ENCODE assay signal across 7 mouse cellular contexts in the genomic region with DNA sequence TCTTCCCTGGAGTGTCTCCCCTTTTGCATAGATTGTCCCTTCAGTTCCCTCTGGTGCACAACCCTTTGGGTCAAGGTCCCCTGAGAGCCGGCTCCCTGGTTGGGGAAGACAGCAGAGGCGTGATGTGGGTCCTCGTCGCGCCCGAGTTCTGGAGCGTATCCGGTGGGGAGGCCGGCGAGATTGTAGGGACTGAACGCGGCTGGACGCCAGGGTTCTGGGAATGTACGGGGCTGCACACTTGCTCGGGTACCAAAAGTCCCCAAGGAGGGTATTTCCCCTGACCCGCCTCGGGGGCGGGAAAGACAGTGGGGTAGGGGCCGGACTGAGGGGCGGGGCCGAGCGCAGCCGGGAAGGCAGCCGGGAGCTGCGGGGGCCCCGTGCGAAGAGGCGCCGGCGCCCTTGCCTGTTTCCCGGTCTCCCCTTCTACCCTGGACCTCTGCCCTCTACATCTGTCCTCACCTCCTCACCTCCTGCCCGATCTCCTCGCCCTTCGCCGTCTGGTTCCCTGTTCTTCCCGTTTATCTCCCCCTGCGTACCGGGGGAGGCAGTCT. TPM values are rescaled to one million over a fixed set of nuclear protein-coding genes. Genes with fewer than 3 reads are reported as not detected.
A peak's percentile ranks its signal among the peaks of the same experiment; 100 is the strongest.
DNase-seq lines count a peak whose midpoint lies in the region; ATAC-seq and TF ChIP-seq lines count a peak whose summit lies in the region.

No protein-coding gene starts in this region.

- H3K9ac ChIP-seq in ES-Bruce4 (ENCODE audit: low read depth, poor library complexity, severe bottlenecking) = peak overlapping the region; percentile 82
- peak overlapping the region; percentile 89 for H3K9ac ChIP-seq in embryonic facial prominence, embryonic 13.5 days
- peak overlapping the region; percentile 83 for H3K9ac ChIP-seq in limb, embryonic 14.5 days (ENCODE audit: low read depth, low read length, severe bottlenecking)
- peak overlapping the region; percentile 85 for H3K9ac ChIP-seq in midbrain, embryonic 16.5 days (ENCODE audit: low read depth, low read length)

- no peaks in the 10 kb centered on the region for H3K9me3 ChIP-seq in ES-Bruce4 (replicated peaks; ENCODE audit: control insufficient read depth, insufficient read depth, low read length, poor library complexity, severe bottlenecking)
- 0 out of 2 replicates have a peak, but pooled peaks cover 2% of the 10 kb centered on the region for H3K9me3 ChIP-seq in embryonic facial prominence, embryonic 13.5 days
- H3K9me3 ChIP-seq in limb, embryonic 14.5 days (ENCODE audit: control insufficient read depth, low read length) = no peaks in the 10 kb centered on the region
- H3K9me3 ChIP-seq in midbrain, embryonic 16.5 days (replicated peaks; ENCODE audit: control insufficient read depth, low read length, poor library complexity, severe bottlenecking) = no peaks in the 10 kb centered on the region; the same call in 1 of the 2 replicates

- peak overlapping the region; percentile 99 for H3K4me2 ChIP-seq in embryonic facial prominence, embryonic 13.5 days
- peak overlapping the region; percentile 97 for H3K4me2 ChIP-seq in limb, embryonic 14.5 days (replicated peaks; ENCODE audit: low read depth, low read length, severe bottlenecking)
- peak overlapping the region; percentile 95 for H3K4me2 ChIP-seq in midbrain, embryonic 16.5 days (ENCODE audit: low read length)

- TF ChIP-seq CTCF in ES-Bruce4 (IDR thresholded peaks at IDR 0.05; ENCODE audit: low read depth, low read length) = no peak
- TF ChIP-seq CTCF in thymus, adult 2 months (IDR thresholded peaks at IDR 0.05; ENCODE audit: borderline replicate concordance, control insufficient read depth, extremely low read depth, insufficient read depth, low read length, poor library complexity) = no peak

- no peaks in the 10 kb centered on the region for H3K36me3 ChIP-seq in ES-Bruce4 (ENCODE audit: control insufficient read depth, insufficient read depth, low read length, poor library complexity, severe bottlenecking)
- peaks cover 21% of the 10 kb centered on the region for H3K36me3 ChIP-seq in embryonic facial prominence, embryonic 13.5 days
- peaks cover 8% of the 10 kb centered on the region for H3K36me3 ChIP-seq in limb, embryonic 14.5 days (ENCODE audit: control insufficient read depth, insufficient read depth, low read length)
- H3K36me3 ChIP-seq in midbrain, embryonic 16.5 days (ENCODE audit: control insufficient read depth, insufficient read depth, low read length) = no peaks in the 10 kb centered on the region; the same call in 1 of the 2 replicates
- H3K36me3 ChIP-seq in thymus, adult 2 months (ENCODE audit: control insufficient read depth, insufficient read depth, low read length) = no peaks in the 10 kb centered on the region

- peak; percentile 56 to 57 for DNase-seq in B cell, adult 2 months
- DNase-seq in heart, postnatal 10 days = peak; percentile 84 to 86
- peak; percentile 72 for DNase-seq in limb, embryonic 14.5 days (ENCODE audit: low spot score)
- DNase-seq in thymus, adult 2 months = peak; percentile 59

- no peak for TF ChIP-seq POLR2A in ES-Bruce4 (IDR thresholded peaks at IDR 0.05; ENCODE audit: insufficient read depth, low read length)
- TF ChIP-seq POLR2A in limb, embryonic 14.5 days (IDR thresholded peaks at IDR 0.05; ENCODE audit: borderline replicate concordance, extremely low read depth, insufficient read depth, insufficient read length) = no peak
- no peak for TF ChIP-seq POLR2A in thymus, adult 2 months (IDR thresholded peaks at IDR 0.05; ENCODE audit: control insufficient read depth, extremely low read depth, insufficient read depth, low read length, poor library complexity)

- peak; percentile 29; the same call in 1 of the 2 replicates for ATAC-seq in embryonic facial prominence, embryonic 13.5 days (ENCODE audit: insufficient number of reproducible peaks, insufficient read depth, low FRiP score, low TSS enrichment, low read depth)
- peak; percentile 58 for ATAC-seq in limb, embryonic 14.5 days (ENCODE audit: low FRiP score, low read depth)
- peak; percentile 21 for ATAC-seq in midbrain, embryonic 16.5 days

- no peak for TF ChIP-seq EP300 in ES-Bruce4 (IDR thresholded peaks at IDR 0.05; ENCODE audit: insufficient read depth, low read depth, low read length)

- peaks cover 5% of the 10 kb centered on the region for H3K4me1 ChIP-seq in ES-Bruce4 (ENCODE audit: control insufficient read depth, insufficient read depth, low read length)
- peaks cover 56% of the 10 kb centered on the region for H3K4me1 ChIP-seq in embryonic facial prominence, embryonic 13.5 days
- H3K4me1 ChIP-seq in limb, embryonic 14.5 days (ENCODE audit: control insufficient read depth, insufficient read depth, low read length) = peaks cover 39% of the 10 kb centered on the region
- H3K4me1 ChIP-seq in midbrain, embryonic 16.5 days (ENCODE audit: control insufficient read depth, insufficient read depth, low read length) = peaks cover 50% of the 10 kb centered on the region
- H3K4me1 ChIP-seq in thymus, adult 2 months (replicated peaks; ENCODE audit: control insufficient read depth, insufficient read depth, low read length) = peaks cover 36% of the 10 kb centered on the region

- intact Hi-C loops in heart, postnatal 10 days (cut with DNase I) = no loop called here

- H3K4me3 ChIP-seq in ES-Bruce4 (ENCODE audit: low read depth, low read length) = peak overlapping the region; percentile 91
- peak overlapping the region; percentile 73 for H3K4me3 ChIP-seq in embryonic facial prominence, embryonic 13.5 days
- peak overlapping the region; percentile 62 for H3K4me3 ChIP-seq in limb, embryonic 14.5 days (replicated peaks; ENCODE audit: low read length)
- H3K4me3 ChIP-seq in midbrain, embryonic 16.5 days (ENCODE audit: low read depth, low read length) = peak overlapping the region; percentile 74
- peak overlapping the region; percentile 96 for H3K4me3 ChIP-seq in thymus, adult 2 months (ENCODE audit: control insufficient read depth, insufficient read depth, low read length)

- H3K27ac ChIP-seq in ES-Bruce4 (ENCODE audit: insufficient read depth, low read length) = peak overlapping the region; percentile 39
- peak overlapping the region; percentile 98 for H3K27ac ChIP-seq in embryonic facial prominence, embryonic 13.5 days
- peak overlapping the region; percentile 92 for H3K27ac ChIP-seq in limb, embryonic 14.5 days (replicated peaks; ENCODE audit: low read depth, low read length)
- peak overlapping the region; percentile 95 for H3K27ac ChIP-seq in midbrain, embryonic 16.5 days (ENCODE audit: low read length)
- peak overlapping the region; percentile 55; the same call in 1 of the 2 replicates for H3K27ac ChIP-seq in thymus, adult 2 months (ENCODE audit: control insufficient read depth, insufficient read depth, low read length)

- under 1% methylated on average over 38 of the region's 38 CpGs for WGBS in embryonic facial prominence, embryonic 13.5 days
- 0% methylated on average over 37 of the region's 38 CpGs for WGBS in limb, embryonic 14.5 days
- under 1% methylated on average over 24 of the region's 38 CpGs for WGBS in midbrain, embryonic 16.5 days
- WGBS in thymus, adult 2 months = under 1% methylated on average over 38 of the region's 38 CpGs

- no peaks in the 10 kb centered on the region for H3K27me3 ChIP-seq in ES-Bruce4 (ENCODE audit: control insufficient read depth, insufficient read depth, low read length, poor library complexity, severe bottlenecking)
- no peaks in the 10 kb centered on the region for H3K27me3 ChIP-seq in embryonic facial prominence, embryonic 13.5 days
- H3K27me3 ChIP-seq in limb, embryonic 14.5 days (ENCODE audit: control insufficient read depth, insufficient read depth, low read length) = no peaks in the 10 kb centered on the region
- no peaks in the 10 kb centered on the region for H3K27me3 ChIP-seq in midbrain, embryonic 16.5 days (ENCODE audit: control insufficient read depth, insufficient read depth, low read depth, low read length)
- H3K27me3 ChIP-seq in thymus, adult 2 months (ENCODE audit: control insufficient read depth, insufficient read depth, low read length) = no peaks in the 10 kb centered on the region

RNA-seq across cellular contexts. Expression of gene Ppp1r18, which starts 1.0 kb away (rescaled TPM):
- polyA plus RNA-seq in ES-Bruce4 (2011; ENCODE audit: insufficient read depth, insufficient read length, low read depth, missing spikeins) = 18.6 and 20.1 TPM in 2 replicates
- 23.7 and 25.4 TPM in 2 replicates for polyA plus RNA-seq in embryonic facial prominence, embryonic 13.5 days (2015; fragmentation: Nextera tagmentation; extraction: Ambion mirVana)
- 10 to 100 TPM; 27.9 to 29.6 TPM for total RNA-seq in heart, postnatal 10 days (2021)
- 47.2 and 56.2 TPM in 2 replicates for polyA plus RNA-seq in limb, embryonic 14.5 days (2012; rRNA removed)
- 26.0 and 26.3 TPM in 2 replicates for polyA plus RNA-seq in limb, embryonic 14.5 days (2014; fragmentation: Nextera tagmentation; extraction: Ambion mirVana)
- 18.4 and 18.8 TPM in 2 replicates for polyA plus RNA-seq in midbrain, embryonic 16.5 days (2015; fragmentation: Nextera tagmentation; extraction: Ambion mirVana)
- 174 and 176 TPM in 2 replicates for polyA plus RNA-seq in thymus, adult 2 months (2012; rRNA removed)

RNA-seq across cellular contexts. Expression of gene Nrm, which starts 5.2 kb away (rescaled TPM):
- 32.9 and 35.3 TPM in 2 replicates for polyA plus RNA-seq in ES-Bruce4 (2011; ENCODE audit: insufficient read depth, insufficient read length, low read depth, missing spikeins)
- 49.0 and 53.5 TPM in 2 replicates for polyA plus RNA-seq in embryonic facial prominence, embryonic 13.5 days (2015; fragmentation: Nextera tagmentation; extraction: Ambion mirVana)
- 10 to 100 TPM; 12.6 to 13.5 TPM for total RNA-seq in heart, postnatal 10 days (2021)
- polyA plus RNA-seq in limb, embryonic 14.5 days (2012; rRNA removed) = 77.5 and 80.7 TPM in 2 replicates
- polyA plus RNA-seq in limb, embryonic 14.5 days (2014; fragmentation: Nextera tagmentation; extraction: Ambion mirVana) = 49.5 and 56.4 TPM in 2 replicates
- polyA plus RNA-seq in midbrain, embryonic 16.5 days (2015; fragmentation: Nextera tagmentation; extraction: Ambion mirVana) = 13.5 and 14.6 TPM in 2 replicates
- polyA plus RNA-seq in thymus, adult 2 months (2012; rRNA removed) = 82.8 and 111 TPM in 2 replicates

RNA-seq across cellular contexts. Expression of gene Dhx16, which starts 13.3 kb away (rescaled TPM):
- polyA plus RNA-seq in ES-Bruce4 (2011; ENCODE audit: insufficient read depth, insufficient read length, low read depth, missing spikeins) = 533 and 573 TPM in 2 replicates
- 40.9 and 53.5 TPM in 2 replicates for polyA plus RNA-seq in embryonic facial prominence, embryonic 13.5 days (2015; fragmentation: Nextera tagmentation; extraction: Ambion mirVana)
- 10 to 100 TPM; 24.7 to 29.2 TPM for total RNA-seq in heart, postnatal 10 days (2021)
- polyA plus RNA-seq in limb, embryonic 14.5 days (2012; rRNA removed) = 78.6 and 90.5 TPM in 2 replicates
- polyA plus RNA-seq in limb, embryonic 14.5 days (2014; fragmentation: Nextera tagmentation; extraction: Ambion mirVana) = 40.0 and 43.4 TPM in 2 replicates
- polyA plus RNA-seq in midbrain, embryonic 16.5 days (2015; fragmentation: Nextera tagmentation; extraction: Ambion mirVana) = 28.4 and 30.5 TPM in 2 replicates
- 174 and 182 TPM in 2 replicates for polyA plus RNA-seq in thymus, adult 2 months (2012; rRNA removed)

RNA-seq across cellular contexts. Expression of gene Mdc1, which starts 25.0 kb away (rescaled TPM):
- polyA plus RNA-seq in ES-Bruce4 (2011; ENCODE audit: insufficient read depth, insufficient read length, low read depth, missing spikeins) = 131 and 147 TPM in 2 replicates
- 15.7 and 21.0 TPM in 2 replicates for polyA plus RNA-seq in embryonic facial prominence, embryonic 13.5 days (2015; fragmentation: Nextera tagmentation; extraction: Ambion mirVana)
- 10 to 100 TPM; 20.4 to 22.1 TPM for total RNA-seq in heart, postnatal 10 days (2021)
- polyA plus RNA-seq in limb, embryonic 14.5 days (2012; rRNA removed) = 24.9 and 28.8 TPM in 2 replicates
- 12.2 and 13.9 TPM in 2 replicates for polyA plus RNA-seq in limb, embryonic 14.5 days (2014; fragmentation: Nextera tagmentation; extraction: Ambion mirVana)
- polyA plus RNA-seq in midbrain, embryonic 16.5 days (2015; fragmentation: Nextera tagmentation; extraction: Ambion mirVana) = 8.6 and 10.3 TPM in 2 replicates
- 17.4 and 22.4 TPM in 2 replicates for polyA plus RNA-seq in thymus, adult 2 months (2012; rRNA removed)

RNA-seq across cellular contexts. Expression of gene Tubb5, which starts 28.2 kb away (rescaled TPM):
- polyA plus RNA-seq in ES-Bruce4 (2011; ENCODE audit: insufficient read depth, insufficient read length, low read depth, missing spikeins) = 1,430 and 1,461 TPM in 2 replicates
- polyA plus RNA-seq in embryonic facial prominence, embryonic 13.5 days (2015; fragmentation: Nextera tagmentation; extraction: Ambion mirVana) = 1,166 and 1,221 TPM in 2 replicates
- 100 to 1,000 TPM; 358 to 363 TPM for total RNA-seq in heart, postnatal 10 days (2021)
- polyA plus RNA-seq in limb, embryonic 14.5 days (2012; rRNA removed) = 1,341 and 1,699 TPM in 2 replicates
- polyA plus RNA-seq in limb, embryonic 14.5 days (2014; fragmentation: Nextera tagmentation; extraction: Ambion mirVana) = 808 and 880 TPM in 2 replicates
- 1,852 and 1,913 TPM in 2 replicates for polyA plus RNA-seq in midbrain, embryonic 16.5 days (2015; fragmentation: Nextera tagmentation; extraction: Ambion mirVana)
- polyA plus RNA-seq in thymus, adult 2 months (2012; rRNA removed) = 1,522 and 2,049 TPM in 2 replicates

Comparison
In these comparisons a context has a peak if more than half of its experiments do, and no peak if none do; other contexts are left out.
1. Peak in every context shown above with its lines: DNase-seq, ATAC-seq, H3K4me3 ChIP-seq and H3K27ac ChIP-seq.
2. H3K27ac ChIP-seq: peak in every context shown above with its lines; median percentile 98 in embryonic facial prominence, embryonic 13.5 days; 95 in midbrain, embryonic 16.5 days; 92 in limb, embryonic 14.5 days; 55 in thymus, adult 2 months; 39 in ES-Bruce4.